Mouse (Mus musculus) CH12.LX (cell line): ENCODE data around the gene Olfr71. TPM values are rescaled to one million over a fixed set of nuclear protein-coding genes. Genes with fewer than 3 reads are reported as not detected.

Experiments used
- DNase-seq: peaks from one replicate; pipeline ENCODE4 v3.0.0-alpha.2; 2013; ENCODE audit errors: extremely low read depth
- H3K27ac ChIP-seq: 2 replicates; pipeline ENCODE4 v1.5.1; 2012; ENCODE audit warnings: low read depth, mild to moderate bottlenecking, control low read depth, moderate library complexity; ENCODE audit not compliant: insufficient read depth
- H3K27me3 ChIP-seq: replicated peaks from 2 replicates; pipeline ENCODE3; 2012; ENCODE audit warnings: inconsistent platforms
- H3K36me3 ChIP-seq, 2 experiments: replicated peaks in 1 of 2; 2 replicates each; pipeline versions ENCODE3 to v1.6.1; 2012; ENCODE audit warnings: inconsistent platforms in 1 of 2, low read length in 1 of 2, mild to moderate bottlenecking in 1 of 2, mixed read lengths in 1 of 2, moderate library complexity in 1 of 2; ENCODE audit not compliant: control insufficient read depth in 1 of 2, insufficient read depth in 1 of 2
- H3K4me1 ChIP-seq, 2 experiments: 2 replicates each; pipeline ENCODE4 v1.6.1; 2012; ENCODE audit warnings: inconsistent platforms in 1 of 2, moderate library complexity in 1 of 2; ENCODE audit not compliant: insufficient read depth in 2 of 2, control insufficient read depth in 1 of 2
- H3K4me2 ChIP-seq: 2 replicates; pipeline ENCODE4 v1.6.1; 2012; ENCODE audit warnings: low read depth, mild to moderate bottlenecking, control low read depth; ENCODE audit not compliant: poor library complexity, insufficient read depth, severe bottlenecking
- H3K4me3 ChIP-seq, 3 experiments: fragments of 150-350 bp in 1 of 3; sonication (generic) in 1 of 3; replicated peaks in 1 of 3; 2 replicates each; pipeline versions ENCODE3 to v1.5.1; 2011 to 2012; ENCODE audit warnings: low read depth in 2 of 3, low read length in 2 of 3, mild to moderate bottlenecking in 2 of 3, moderate library complexity in 2 of 3, control low read depth in 1 of 3, improper control_type of control experiment in 1 of 3, inconsistent platforms in 1 of 3, mixed read lengths in 1 of 3; ENCODE audit not compliant: poor library complexity in 1 of 3
- H3K79me2 ChIP-seq: replicated peaks from 2 replicates; pipeline ENCODE4 v1.6.1; 2012; ENCODE audit warnings: mild to moderate bottlenecking, moderate library complexity; ENCODE audit not compliant: control insufficient read depth, poor library complexity, insufficient read depth, severe bottlenecking; ENCODE audit errors: extremely low read depth
- H3K9ac ChIP-seq: 2 replicates; pipeline ENCODE4 v1.6.1; 2012; ENCODE audit warnings: low read depth, mild to moderate bottlenecking, control low read depth, moderate library complexity; ENCODE audit not compliant: insufficient read depth
- H3K9me3 ChIP-seq: replicated peaks from 2 replicates; pipeline ENCODE3; 2012; ENCODE audit warnings: low read length, inconsistent platforms, mixed read lengths
- BHLHE40 ChIP-seq: IDR thresholded peaks from 2 replicates; pipeline ENCODE4 v1.6.1; 2011; ENCODE audit warnings: mild to moderate bottlenecking, low read depth, low read length, improper control_type of control experiment
- CHD1 ChIP-seq: IDR thresholded peaks from 2 replicates; pipeline ENCODE4 v1.6.1; 2012; ENCODE audit warnings: low read depth, low read length, improper control_type of control experiment, inconsistent platforms
- CHD2 ChIP-seq: IDR thresholded peaks from 2 replicates; pipeline ENCODE4 v1.6.1; 2011; ENCODE audit warnings: low read length, improper control_type of control experiment
- E2F4 ChIP-seq: IDR thresholded peaks from 2 replicates; pipeline ENCODE4 v1.6.1; 2011; ENCODE audit warnings: low read depth, low read length, improper control_type of control experiment; ENCODE audit not compliant: insufficient replicate concordance
- ELF1 ChIP-seq: IDR thresholded peaks from 2 replicates; pipeline ENCODE4 v1.6.1; 2014; ENCODE audit warnings: low read depth, mild to moderate bottlenecking, inconsistent platforms, low read length, improper control_type of control experiment
- ETS1 ChIP-seq: conservative IDR thresholded peaks from 2 replicates; pipeline ENCODE4 v1.6.1; 2012; ENCODE audit warnings: low read depth, mild to moderate bottlenecking, inconsistent platforms, low read length, improper control_type of control experiment, moderate library complexity
- GABPA ChIP-seq: IDR thresholded peaks from 2 replicates; pipeline ENCODE4 v1.6.1; 2012; ENCODE audit warnings: low read depth, low read length, improper control_type of control experiment, inconsistent platforms; ENCODE audit not compliant: insufficient replicate concordance
- IRF4 ChIP-seq: IDR thresholded peaks from 2 replicates; pipeline ENCODE4 v1.6.1; 2014; ENCODE audit warnings: low read depth, mild to moderate bottlenecking, inconsistent platforms, low read length, improper control_type of control experiment
- JUN ChIP-seq: IDR thresholded peaks from 2 replicates; pipeline ENCODE4 v1.6.1; 2011; ENCODE audit warnings: low read depth, mild to moderate bottlenecking, low read length, improper control_type of control experiment, moderate library complexity; ENCODE audit not compliant: insufficient read depth
- JUND ChIP-seq: conservative IDR thresholded peaks from 2 replicates; pipeline ENCODE4 v1.6.1; 2011; ENCODE audit warnings: low read depth, low read length, improper control_type of control experiment
- KAT2A ChIP-seq: IDR thresholded peaks from 2 replicates; pipeline ENCODE4 v1.6.1; 2012; ENCODE audit warnings: low read length, improper control_type of control experiment, inconsistent platforms; ENCODE audit not compliant: insufficient replicate concordance
- MAFK ChIP-seq: IDR thresholded peaks from 2 replicates; pipeline ENCODE4 v1.6.1; 2011; ENCODE audit warnings: low read length, improper control_type of control experiment; ENCODE audit not compliant: insufficient replicate concordance
- PAX5 ChIP-seq: IDR thresholded peaks from 2 replicates; pipeline ENCODE4 v1.6.1; 2012; ENCODE audit warnings: low read length, inconsistent platforms, mixed read lengths
- POLR2A ChIP-seq: IDR thresholded peaks from 2 replicates; pipeline ENCODE4 v1.6.1; 2011; ENCODE audit warnings: low read depth, mild to moderate bottlenecking, improper control_type of control experiment, low read length
- RCOR1 ChIP-seq: conservative IDR thresholded peaks from 2 replicates; pipeline ENCODE4 v1.6.1; 2012; ENCODE audit warnings: low read depth, mild to moderate bottlenecking, inconsistent platforms, low read length, improper control_type of control experiment
- SIN3A ChIP-seq: IDR thresholded peaks from 2 replicates; pipeline ENCODE4 v1.6.1; 2012; ENCODE audit warnings: low read length, improper control_type of control experiment, inconsistent platforms
- SMC3 ChIP-seq: IDR thresholded peaks from 2 replicates; pipeline ENCODE4 v1.6.1; 2011; ENCODE audit warnings: low read depth, low read length, improper control_type of control experiment
- TBP ChIP-seq: conservative IDR thresholded peaks from 2 replicates; pipeline ENCODE4 v1.6.1; 2011; ENCODE audit warnings: low read depth, low read length, improper control_type of control experiment
- TCF12 ChIP-seq: IDR thresholded peaks from 2 replicates; pipeline ENCODE4 v1.6.1; 2014; ENCODE audit warnings: low read depth, mild to moderate bottlenecking, inconsistent platforms, low read length, improper control_type of control experiment
- UBTF ChIP-seq: IDR thresholded peaks from 2 replicates; pipeline ENCODE4 v1.6.1; 2012; ENCODE audit warnings: low read depth, mild to moderate bottlenecking, inconsistent platforms, low read length, improper control_type of control experiment, moderate library complexity
- USF2 ChIP-seq: conservative IDR thresholded peaks from 2 replicates; pipeline ENCODE4 v1.6.1; 2011; ENCODE audit warnings: low read depth, low read length, improper control_type of control experiment
- ZKSCAN1 ChIP-seq: IDR thresholded peaks from 2 replicates; pipeline ENCODE4 v1.6.1; 2012; ENCODE audit warnings: low read depth, inconsistent platforms, low read length, improper control_type of control experiment, borderline replicate concordance
- ZMIZ1 ChIP-seq: IDR thresholded peaks from 2 replicates; pipeline ENCODE4 v1.6.1; 2012; ENCODE audit warnings: low read depth, mild to moderate bottlenecking, inconsistent platforms, low read length, improper control_type of control experiment
- ZNF384 ChIP-seq: IDR thresholded peaks from 2 replicates; pipeline ENCODE4 v1.6.1; 2012; ENCODE audit warnings: low read depth, low read length, improper control_type of control experiment, inconsistent platforms
- dilution Hi-C: fragments of 300-500 bp; cut with MboI; formaldehyde crosslinking; loops from 2 replicates; pipeline ENCODE4 v1.14.3; 2020; ENCODE audit warnings: low sequenced_read_pairs; ENCODE audit not compliant: extremely low pct_unique_long_range_greater_than_20kb, extremely low pct_ligation_motif_present
- in situ Hi-C: fragments of 300-500 bp; cut with MboI; formaldehyde crosslinking; loops from 3 replicates; pipeline ENCODE4 v1.14.3; 2019; ENCODE audit warnings: low sequenced_read_pairs, low pct_ligation_motif_present, low pct_unique_long_range_greater_than_20kb, mixed read lengths
- polyA plus RNA-seq: library from polyadenylated mRNA; unstranded; fragments of >175 nt; gene quantifications from 2 replicates; pipeline ENCODE4 v1.2.1, GENCODE M21; 2012; ENCODE audit warnings: low read depth; ENCODE audit not compliant: insufficient read length
- total RNA-seq, 2 experiments: library from RNA; depleted of rRNA; stranded (reverse); fragments of 300-350 nt in 1 of 2; fragments of >200 nt in 1 of 2; gene quantifications; 2 replicates each; pipeline ENCODE4 v1.2.3; 2012 to 2014

Olfr71 gene
- not detected in 2 replicates for total RNA-seq (2012; rRNA removed)
- not detected in 2 replicates for total RNA-seq (2014; rRNA removed)
- polyA plus RNA-seq: not detected in 2 replicates

DNA sequence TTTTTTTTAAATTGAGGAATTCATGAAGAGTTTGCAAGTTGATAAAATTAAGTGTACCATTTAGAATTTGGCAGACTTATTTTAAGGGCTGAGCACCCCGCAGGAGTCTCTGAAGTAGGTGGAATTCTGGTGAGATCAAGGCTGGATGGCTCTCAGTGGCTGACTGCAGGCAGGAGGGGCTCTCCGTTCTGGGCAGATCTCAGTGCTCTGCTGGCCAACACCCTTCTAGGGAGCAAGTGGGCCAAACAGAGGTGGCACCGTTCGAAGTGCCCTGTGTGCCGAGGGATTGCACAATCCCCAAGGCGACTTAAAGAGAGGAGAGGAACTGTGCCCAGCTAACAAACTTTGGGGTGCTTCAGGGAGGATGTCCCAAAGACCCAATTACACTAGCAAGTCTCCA lies at the start of gene Olfr71:
Gene Olfr71 (minus strand): TSS at position 387 of the 400 bp plus-strand sequence.
- no peak for TF ChIP-seq SIN3A
- no peak for TF ChIP-seq ZNF384
- no peak for TF ChIP-seq SMC3
- TF ChIP-seq ELF1: no peak
- TF ChIP-seq TCF12: no peak
- no peak for TF ChIP-seq CHD1
- no peak for TF ChIP-seq UBTF
- no peak for TF ChIP-seq BHLHE40
- TF ChIP-seq E2F4: no peak
- TF ChIP-seq POLR2A: no peak
- TF ChIP-seq MAFK: no peak
- no peak for TF ChIP-seq KAT2A
- no peak for TF ChIP-seq JUND
- no peak for TF ChIP-seq PAX5
- no peak for TF ChIP-seq ETS1
- no peak for TF ChIP-seq ZKSCAN1
- no peak for TF ChIP-seq JUN
- no peak for TF ChIP-seq RCOR1
- no peak for TF ChIP-seq GABPA
- no peak for TF ChIP-seq CHD2
- Histone ChIP-seq H3K9me3 (no peaks in the 10 kb centered on the region), H3K9ac (no peak within 1 kb of the TSS), H3K36me3 (no peaks in the 10 kb centered on the region), H3K4me3 (no peak within 1 kb of the TSS), H3K27ac (no peak within 1 kb of the TSS), H3K4me1 (no peaks in the 10 kb centered on the region), H3K27me3 (peaks cover 87% of the 10 kb centered on the region), H3K79me2 (no peaks in the 10 kb centered on the region), H3K4me2 (no peak within 1 kb of the TSS)
- no peak for DNase-seq
- dilution Hi-C loops: no loop called here
- in situ Hi-C loops: loop anchor here (10.0 kb wide), 1 partner anchor 85 kb away; no protein-coding TSS in a partner anchor

DNA sequence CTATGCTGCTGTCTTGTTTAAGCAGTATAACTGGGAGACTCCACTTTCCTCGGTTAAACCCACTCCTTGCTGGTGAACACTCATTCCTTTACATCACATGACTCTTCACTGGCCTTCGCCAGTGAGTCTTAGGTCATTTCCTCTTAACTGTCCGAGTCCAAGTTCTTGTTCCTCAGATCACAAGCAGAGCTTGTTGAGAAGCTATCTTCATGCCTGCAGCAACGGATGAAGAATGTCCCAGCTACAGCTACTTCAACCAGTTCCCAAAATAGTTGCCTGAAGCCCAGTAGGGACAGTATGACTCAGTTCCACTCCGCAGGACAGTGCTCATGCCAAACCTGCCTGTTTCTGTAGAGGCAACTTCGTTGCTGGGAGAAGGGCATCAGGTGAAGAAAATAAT lies 47.2 kb upstream of the Olfr71 start:
- dilution Hi-C loops: no loop called here
- no peaks in the 10 kb centered on the region for H3K9me3 ChIP-seq

More for the DNA sequence above, 47.2 kb upstream of the Olfr71 start:
- in situ Hi-C loops: no loop called here
- H3K27ac ChIP-seq: no peak overlapping the region
- H3K36me3 ChIP-seq: no peaks in the 10 kb centered on the region
- no peak for TF ChIP-seq IRF4
- TF ChIP-seq ZMIZ1: no peak
- TF ChIP-seq RCOR1: no peak
- no peak for TF ChIP-seq TBP
- TF ChIP-seq BHLHE40: no peak
- no peak for TF ChIP-seq USF2
- no peak overlapping the region for H3K9ac ChIP-seq
- no peak overlapping the region for H3K4me2 ChIP-seq
- DNase-seq: peak; percentile 4
- no peak overlapping the region for H3K4me3 ChIP-seq
- no peaks in the 10 kb centered on the region for H3K79me2 ChIP-seq
- H3K4me1 ChIP-seq: peaks cover 6 to 13% of the 10 kb centered on the region in 2 experiments
- H3K27me3 ChIP-seq: peaks cover 36% of the 10 kb centered on the region
